Mouse (Mus musculus): ENCODE measurements around the gene Cldn34a. TPM values are rescaled to one million over a fixed set of nuclear protein-coding genes. Genes with fewer than 3 reads are reported as not detected.
"Not testable (repeated sequence)": the region's sequence is repeated elsewhere in the genome, so short reads cannot be mapped to it uniquely, and the experiment has no call there.

Cldn34a gene
- not detected for total RNA-seq (2021)
- long read RNA-seq, experiment 1, result 0 reads
- long read RNA-seq, experiment 2, result 0 reads

DNA sequence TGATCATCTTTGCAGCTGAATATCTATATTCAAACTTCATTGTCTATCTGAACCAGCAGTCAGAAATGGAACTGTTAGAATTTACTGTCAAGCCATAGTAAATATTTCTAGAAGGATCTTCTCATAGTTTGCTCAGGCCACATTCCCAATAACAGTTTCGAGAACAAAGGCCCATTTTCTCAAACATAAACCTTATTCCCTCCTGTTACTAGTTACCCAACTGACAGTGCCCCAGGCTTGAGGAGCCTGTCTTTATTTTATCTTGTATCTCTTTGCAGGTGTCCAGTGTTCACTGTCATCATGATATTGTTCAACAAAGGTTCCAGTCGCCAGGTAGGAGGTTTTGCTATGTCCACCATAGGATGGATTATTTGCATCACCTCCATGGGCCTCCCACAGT lies at the start of gene Cldn34a:
Gene Cldn34a, plus strand, starts transcription at position 301 of the 400 bp plus-strand sequence.
- DNase-seq, result no peak
- intact Hi-C loops (cut with DNase I), result no loop called here

DNA sequence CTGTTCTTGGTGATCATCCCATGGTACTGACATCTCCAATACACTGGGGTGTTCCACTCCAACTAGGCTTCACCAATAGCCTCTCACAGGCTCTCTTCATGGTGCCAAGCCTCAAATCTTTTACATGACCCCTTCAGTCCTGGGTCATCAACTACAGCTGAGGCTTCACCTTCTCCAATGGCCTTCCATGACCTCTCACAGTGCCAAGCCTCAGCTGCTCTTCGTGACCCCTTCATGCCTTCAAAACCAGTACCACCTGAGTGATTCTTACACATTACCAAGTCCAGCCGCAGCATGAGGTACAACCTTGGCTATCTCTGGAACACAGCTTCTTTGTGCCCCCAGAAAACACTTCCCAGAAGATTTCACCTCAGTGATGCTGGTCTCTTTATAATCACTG lies 44.5 kb upstream of the Cldn34a start:
- intact Hi-C loops (cut with DNase I), result loop anchor here (10.0 kb wide), 1 partner anchor 104 kb away; no protein-coding TSS in a partner anchor
- DNase-seq, result not testable (repeated sequence)

DNA sequence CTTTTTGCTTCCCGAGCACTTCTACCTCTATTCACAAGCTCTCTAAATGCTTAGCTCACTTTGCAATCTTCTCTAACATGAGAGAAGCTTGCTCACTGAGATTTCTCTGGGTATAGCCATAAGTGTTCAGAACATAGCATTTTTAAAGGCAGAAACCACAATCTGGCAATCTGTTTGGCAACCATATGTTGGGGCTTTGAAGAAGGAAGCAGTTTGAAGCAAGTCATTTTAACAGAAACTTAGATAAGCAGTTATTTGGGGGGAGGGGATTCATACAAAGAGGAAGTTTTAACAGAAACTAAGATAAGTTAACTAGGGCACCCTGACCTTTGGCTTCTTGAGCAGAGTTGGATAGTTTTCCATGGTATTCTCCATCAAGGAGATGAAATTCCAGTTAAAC lies 17.4 kb upstream of the Cldn34a start:
- intact Hi-C loops (cut with DNase I), result no loop called here
- DNase-seq, result no peak

DNA sequence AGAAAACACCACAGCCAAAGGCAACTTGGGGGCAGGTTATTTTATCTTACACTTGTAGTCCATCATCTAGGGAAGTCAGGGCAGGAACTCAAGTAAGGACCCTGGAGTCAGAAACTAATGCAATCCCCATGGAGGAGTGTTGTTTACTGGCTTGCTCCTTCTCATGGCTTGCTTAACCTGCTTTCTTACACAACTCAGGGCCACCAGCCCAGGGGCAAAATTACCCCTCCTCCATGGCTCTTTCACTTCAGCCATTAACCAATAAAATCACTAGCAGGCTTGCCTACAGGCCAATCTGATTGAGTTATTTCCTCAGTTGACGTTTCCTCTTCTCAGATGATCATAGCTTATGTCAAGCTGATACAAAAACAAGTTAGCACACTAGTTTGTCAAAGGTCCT lies 15.0 kb upstream of the Cldn34a start:
- intact Hi-C loops (cut with DNase I), result no loop called here
- DNase-seq, result no peak

DNA sequence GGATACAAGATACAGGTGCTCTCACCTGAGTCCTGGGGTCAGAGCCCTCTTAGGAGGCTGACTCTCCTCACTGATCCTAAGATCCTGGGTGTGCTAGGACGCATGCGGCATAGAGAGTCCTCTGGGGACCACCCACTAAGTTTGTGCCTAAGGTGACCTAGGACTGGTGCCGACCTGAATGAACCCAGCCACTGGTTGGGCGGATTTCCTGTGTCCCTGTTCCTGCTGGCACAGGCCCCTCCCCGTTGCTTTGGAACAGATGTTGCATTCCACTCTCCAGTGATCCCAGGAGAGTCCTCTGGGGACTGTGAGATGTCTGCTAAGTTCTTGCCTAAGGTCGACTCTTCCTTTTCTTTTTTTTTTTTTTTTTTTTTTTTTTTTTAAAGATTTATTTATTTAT lies 5.7 kb upstream of the Cldn34a start:
- no peak for DNase-seq
- intact Hi-C loops (cut with DNase I), result no loop called here

Other genes with a start within 250 kb of the Cldn34a start
- 1 to 10 TPM; 1.6 to 2.3 TPM for gene Kantr, start 235.8 kb upstream of the Cldn34a start, total RNA-seq (2021)
- gene Tspyl2, start 220.9 kb upstream of the Cldn34a start, total RNA-seq (2021), result 10 to 100 TPM in 1 of 2 experiments, 1 to 10 TPM in 1; 9.1 to 11.4 TPM
- gene Gpr173, start 194.6 kb upstream of the Cldn34a start, total RNA-seq (2021), result under 1 TPM; 0.28 to 0.84 TPM
- 1 to 10 TPM; 1.0 to 1.8 TPM for gene Shroom2, start 206.1 kb downstream of the Cldn34a start, total RNA-seq (2021)
- gene Gpr143, start 218.6 kb downstream of the Cldn34a start, total RNA-seq (2021), result not detected

Data from gastrocnemius, postnatal 36 days (tissue).